Mouse (Mus musculus) right cerebral cortex, postnatal 14 days (tissue): ENCODE measurements around the gene D10Jhu81e.
"Not testable (repeated sequence)": the region's sequence is repeated elsewhere in the genome, so short reads cannot be mapped to it uniquely, and the experiment has no call there.

Experiments
- DNase-seq: peaks from one replicate; pipeline ENCODE4 v3.0.0; 2022

D10Jhu81e gene

DNA sequence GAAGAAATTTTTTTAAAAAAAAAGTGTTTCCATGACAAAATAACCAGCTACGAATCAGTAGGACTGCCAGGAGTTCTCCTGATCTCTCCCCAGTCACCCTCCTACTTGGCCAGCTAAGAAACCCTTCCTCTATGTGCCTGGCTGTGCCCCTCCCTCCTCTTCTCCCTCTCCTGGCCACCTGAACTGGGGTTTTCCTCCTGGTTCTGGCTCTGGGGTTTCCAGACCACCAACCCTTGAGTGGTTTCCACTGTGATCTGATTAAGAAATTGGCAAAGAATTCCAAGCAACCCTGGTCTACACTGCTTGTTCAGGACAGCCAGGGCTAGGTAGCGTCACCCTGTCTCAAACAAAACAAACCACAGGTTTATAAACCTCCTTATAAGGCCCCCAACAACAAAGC, 40.9 kb downstream of the D10Jhu81e start:
- DNase-seq = no peak

DNA sequence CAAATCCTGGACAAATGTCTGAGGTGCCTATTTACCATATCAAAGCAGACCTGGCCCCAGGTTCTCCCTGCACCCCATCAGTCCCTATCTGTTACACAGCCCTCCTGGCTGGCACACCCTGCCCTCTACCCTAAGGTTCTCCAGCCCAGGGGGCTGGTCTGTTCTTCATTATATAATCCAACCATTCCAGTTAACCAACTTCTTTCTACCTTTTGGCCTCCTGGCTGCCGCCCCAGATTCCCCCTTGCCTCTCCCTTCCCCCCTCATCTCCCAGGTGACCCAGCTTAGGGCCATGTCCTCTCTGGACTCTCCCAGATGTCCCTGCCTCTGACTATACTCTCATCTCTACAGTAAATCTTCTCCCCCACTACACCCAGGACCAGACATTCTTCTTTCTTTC, 41.7 kb downstream of the D10Jhu81e start:
- DNase-seq = no peak

DNA sequence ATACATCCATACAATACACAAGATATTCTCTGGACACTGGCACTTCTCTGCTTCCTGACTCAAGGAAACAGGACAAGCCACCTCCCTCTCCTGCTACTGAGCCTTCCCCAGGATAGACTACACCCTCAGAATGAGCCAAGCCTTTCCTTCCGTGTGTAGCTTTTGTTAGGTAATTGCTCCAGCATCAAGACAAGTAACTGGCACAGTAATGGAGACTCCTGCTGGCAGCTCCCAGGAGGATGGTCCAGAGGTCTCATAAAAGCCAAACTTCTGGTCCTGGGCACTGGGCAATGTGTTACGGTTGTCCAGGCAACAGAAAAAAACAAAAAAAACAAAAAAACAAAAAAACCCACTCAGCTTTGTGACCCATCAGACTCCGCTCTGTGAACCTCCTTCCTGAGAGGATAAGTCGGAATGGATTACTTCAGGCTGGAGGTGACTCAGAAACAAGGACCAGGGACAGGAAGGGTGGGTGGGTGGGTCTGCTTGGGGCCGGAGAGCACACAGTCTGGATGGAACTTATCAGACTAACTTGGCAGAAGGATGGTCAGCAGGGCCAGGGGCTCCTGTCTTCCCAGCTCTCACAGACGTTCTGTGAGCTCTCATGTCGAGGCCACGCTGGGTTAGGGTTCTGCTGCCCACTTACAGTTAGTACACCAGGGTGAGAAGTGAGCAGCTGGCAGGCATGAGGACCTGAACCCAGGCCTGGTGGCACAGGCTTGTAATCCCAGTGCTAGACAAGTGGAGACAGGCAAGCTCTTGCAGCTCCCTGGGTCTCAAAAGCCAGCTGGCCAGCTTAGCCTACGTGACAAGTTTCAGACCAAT, 42.3 kb downstream of the D10Jhu81e start:
- DNase-seq = no peak

DNA sequence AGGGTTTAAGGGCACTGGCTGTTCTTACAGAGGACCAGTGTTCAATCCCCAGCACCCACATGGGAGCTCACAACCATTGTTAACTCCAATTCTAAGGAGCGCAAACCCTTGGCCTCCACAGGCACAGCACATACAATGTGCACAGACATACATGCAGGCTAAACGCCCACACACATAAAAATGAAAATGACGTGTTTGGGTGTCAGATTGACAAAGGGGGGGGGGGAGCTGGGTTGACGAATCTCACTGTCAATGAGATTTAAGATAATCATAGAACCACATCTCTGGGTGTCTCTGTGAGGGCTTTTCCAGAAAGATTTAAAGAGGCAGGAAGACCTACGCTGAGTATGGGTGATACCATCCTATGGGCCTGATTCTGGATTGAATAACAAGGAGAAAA, 43.3 kb downstream of the D10Jhu81e start:
- no peak for DNase-seq

DNA sequence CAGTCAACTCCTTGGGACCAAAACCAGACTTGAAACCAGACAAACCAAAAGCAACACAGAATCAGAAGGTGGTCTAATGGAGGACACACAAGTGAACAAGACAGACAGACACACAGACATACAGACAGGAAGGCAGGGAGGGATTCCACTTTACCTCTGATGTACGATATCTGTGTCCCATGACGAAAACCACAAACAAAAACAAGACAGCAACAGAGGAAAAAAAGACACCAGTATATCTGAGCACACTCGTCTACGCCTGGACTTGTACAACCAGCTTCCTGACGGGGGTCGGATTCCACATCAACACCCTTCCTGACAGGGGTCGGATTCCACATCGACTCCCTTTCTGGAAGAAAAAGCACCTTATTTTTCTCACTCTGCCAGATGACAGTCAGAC, 44.5 kb downstream of the D10Jhu81e start:
- not testable (repeated sequence) for DNase-seq

DNA sequence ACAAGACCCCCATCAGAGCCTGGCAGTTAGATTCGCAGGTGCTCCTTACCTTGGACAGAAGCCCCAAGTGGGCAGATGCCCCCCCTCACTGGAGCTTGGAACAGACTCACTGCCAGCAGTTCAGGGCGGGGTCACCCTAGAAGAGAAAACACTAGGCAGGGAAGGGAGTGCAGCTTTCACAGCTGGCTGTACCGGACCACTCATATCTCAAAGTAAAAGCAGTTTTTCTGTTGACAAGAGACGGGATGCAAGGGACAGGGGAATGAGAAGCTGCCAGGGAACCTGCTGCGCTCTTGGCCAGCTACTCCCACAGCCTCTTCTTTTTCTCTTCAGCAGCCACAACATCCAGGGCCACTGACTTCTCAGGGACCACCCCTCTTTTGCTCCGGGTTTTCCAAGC, 45.4 kb downstream of the D10Jhu81e start:
- DNase-seq = not testable (repeated sequence)

DNA sequence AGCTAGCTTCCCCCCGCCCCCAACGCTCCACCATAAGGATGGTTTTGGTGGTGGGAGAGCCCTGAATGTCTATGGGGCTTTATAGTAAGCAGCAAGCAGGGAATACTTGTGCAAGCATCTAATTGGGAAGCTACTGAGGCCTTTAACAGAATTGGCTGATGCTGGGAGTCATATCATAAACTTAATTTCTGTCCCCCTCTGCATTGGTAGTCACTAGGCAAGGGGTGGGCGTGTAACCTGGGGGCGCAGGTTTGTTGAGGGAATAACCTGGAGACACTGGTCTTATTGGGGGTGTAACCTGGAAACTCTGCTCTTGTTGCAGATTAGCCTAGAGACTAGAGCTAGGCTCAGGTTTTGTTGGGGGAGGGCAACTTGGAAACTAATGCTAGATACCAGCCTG, 50.2 kb downstream of the D10Jhu81e start:
- DNase-seq = no peak

DNA sequence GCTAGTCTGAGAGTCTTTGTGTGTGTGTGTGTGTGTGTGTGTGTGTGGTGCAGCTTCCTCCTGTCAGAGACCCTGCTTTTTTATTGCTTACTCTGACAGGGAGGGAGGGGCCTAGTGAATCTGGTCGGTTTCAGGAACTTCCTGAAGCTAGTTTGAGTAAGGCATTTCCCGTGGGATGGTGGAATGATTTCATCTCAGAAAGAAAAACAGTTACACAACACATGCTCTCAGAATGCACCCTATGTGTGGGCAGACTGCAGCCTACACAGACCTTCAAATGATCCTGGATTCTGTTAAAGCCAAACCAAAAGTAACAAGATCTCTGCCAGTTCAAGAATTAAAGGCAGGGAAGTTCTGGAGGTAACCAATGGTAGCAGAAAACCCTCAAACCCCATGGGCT, 54.4 kb downstream of the D10Jhu81e start:
- no peak for DNase-seq

DNA sequence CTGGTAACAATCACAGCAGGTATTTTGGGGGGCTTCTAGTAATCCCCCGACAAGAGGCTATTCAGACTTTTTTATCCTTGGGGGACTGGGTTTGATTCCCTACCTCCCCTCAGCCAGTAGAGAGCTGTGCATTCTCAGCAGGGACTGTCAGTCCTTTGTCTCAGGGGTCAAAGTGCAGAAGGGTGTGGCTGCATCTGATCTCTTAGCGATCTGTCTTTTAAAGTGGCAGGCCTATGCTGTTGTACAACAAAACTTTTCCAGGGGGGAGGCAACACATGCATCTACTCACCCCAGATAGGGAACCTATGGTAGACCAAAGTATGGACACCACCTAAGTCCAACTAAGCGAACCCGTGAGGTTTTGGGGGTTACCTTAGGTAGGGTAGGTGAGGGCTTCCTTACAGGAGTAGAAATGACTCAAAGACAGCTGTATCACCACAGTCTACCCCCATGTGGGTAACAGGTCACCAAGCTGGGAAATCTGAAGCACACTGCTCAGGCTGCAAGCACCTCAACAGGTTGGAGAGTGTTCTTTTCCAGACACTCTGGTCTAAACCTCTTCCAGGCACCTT, 55.0 kb downstream of the D10Jhu81e start:
- no peak for DNase-seq
